Mouse (Mus musculus): Measurements from ENCODE around the gene N4bp2.

GRCm38 (mm10) chr5:65755859-65756258 is 7.5 kb upstream of the N4bp2 start:
- TF ChIP-seq GATA1 (IDR thresholded peaks at IDR 0.05; ENCODE audit: borderline replicate concordance, low read length), result no peak
- TF ChIP-seq FLI1 (IDR thresholded peaks at IDR 0.05; ENCODE audit: low read length), result no peak

All from megakaryocyte, embryonic 14.5 days (primary cell).